Mouse (Mus musculus): ENCODE data around the gene Olfr478.
"Not testable (repeated sequence)": the region's sequence is repeated elsewhere in the genome, so short reads cannot be mapped to it uniquely, and the experiment has no call there.

Gene Olfr478

GRCm38 (mm10) chr7:108033889-108034288, at the start of gene Olfr478:
Olfr478 (minus strand) TSS chr7:108033989.
- no peak for DNase-seq

GRCm38 (mm10) chr7:108079555-108079954, 45.8 kb upstream of the Olfr478 start, which contains the start of gene Olfr481:
Olfr481 (plus strand) TSS chr7:108079855.
- no peak for DNase-seq

- DNase-seq, result no peak
These were observed 33.5 kb upstream of the Olfr478 start, which contains the start of gene Olfr480 for GRCm38 (mm10) chr7:108067246-108067645. Olfr480 (minus strand) TSS chr7:108067346.

GRCm38 (mm10) chr7:108050393-108050792, 16.6 kb upstream of the Olfr478 start, which contains the start of gene Olfr479:
Olfr479 (plus strand) TSS chr7:108050693.
- DNase-seq, result no peak

- DNase-seq, result not testable (repeated sequence)
These were observed 19.5 kb downstream of the Olfr478 start for GRCm38 (mm10) chr7:108014256-108014655.

GRCm38 (mm10) chr7:107986393-107986792, 47.4 kb downstream of the Olfr478 start, which contains the start of gene Olfr477:
Olfr477 (plus strand) TSS chr7:107986693.
- no peak for DNase-seq

Data from cerebellum, postnatal 14 days (tissue).